Mouse (Mus musculus): ENCODE measurements at regions not wholly inside any gene's neighbourhood (a gene's known extent, or its start where the extent isn't known, plus 50 kb on each side); places are given as distances from the start of the nearest gene placed in this dataset.
"Not testable (repeated sequence)": the region's sequence is repeated elsewhere in the genome, so short reads cannot be mapped to it uniquely, and the experiment has no call there.

DNA sequence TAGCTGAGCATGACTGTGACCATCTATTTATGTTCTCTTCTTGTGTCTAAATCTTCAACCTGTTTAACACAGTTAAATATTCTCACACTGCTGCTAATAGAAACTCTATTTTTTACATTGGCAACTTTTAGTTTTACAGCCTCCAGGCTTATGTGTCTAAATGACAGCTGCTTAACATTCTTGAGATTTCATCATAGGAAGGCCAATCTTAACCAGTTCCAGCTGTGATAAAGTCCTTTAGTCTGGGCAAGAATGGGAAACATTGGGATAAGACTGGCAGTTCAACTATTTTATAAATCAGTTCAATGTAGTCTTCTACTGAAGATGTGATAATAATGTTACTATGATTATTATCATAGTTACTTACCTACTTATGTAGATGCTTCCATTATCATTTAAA, 308.9 kb upstream of the Adamts5 start:
- DNase-seq (ENCODE audit: low spot score in 2 of 2) = no peak

- no peak for DNase-seq (ENCODE audit: low spot score in 2 of 2)
These were observed 307.7 kb upstream of the Adamts5 start for GRCm38 (mm10) chr16:86209319-86209718.

GRCm38 (mm10) chr16:86189874-86190273, 288.2 kb upstream of the Adamts5 start:
- DNase-seq (ENCODE audit: low spot score in 2 of 2) = no peak

GRCm38 (mm10) chr16:86188966-86189365, 287.3 kb upstream of the Adamts5 start:
- DNase-seq (ENCODE audit: low spot score in 2 of 2) = no peak

DNA sequence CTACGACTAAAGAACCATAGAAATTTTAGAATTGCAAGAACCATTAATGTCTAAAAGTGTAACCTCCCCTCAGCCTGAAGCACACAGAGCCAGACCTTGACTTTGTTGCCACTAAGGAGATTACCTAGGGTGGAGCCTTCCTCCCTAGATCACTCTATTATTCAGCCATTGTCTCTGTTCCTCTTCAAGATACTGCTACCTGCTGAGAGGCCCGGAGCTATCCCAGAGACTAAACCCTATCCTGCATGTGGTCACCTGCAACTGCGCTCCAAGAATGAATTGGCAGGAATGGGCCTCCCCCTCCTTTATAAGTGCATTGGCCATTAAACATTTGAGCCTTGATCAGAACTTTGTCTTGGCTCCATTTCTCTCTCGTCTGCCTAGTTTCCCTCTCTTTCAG, 286.0 kb upstream of the Adamts5 start:
- not testable (repeated sequence) for DNase-seq (ENCODE audit: low spot score in 2 of 2)

DNA sequence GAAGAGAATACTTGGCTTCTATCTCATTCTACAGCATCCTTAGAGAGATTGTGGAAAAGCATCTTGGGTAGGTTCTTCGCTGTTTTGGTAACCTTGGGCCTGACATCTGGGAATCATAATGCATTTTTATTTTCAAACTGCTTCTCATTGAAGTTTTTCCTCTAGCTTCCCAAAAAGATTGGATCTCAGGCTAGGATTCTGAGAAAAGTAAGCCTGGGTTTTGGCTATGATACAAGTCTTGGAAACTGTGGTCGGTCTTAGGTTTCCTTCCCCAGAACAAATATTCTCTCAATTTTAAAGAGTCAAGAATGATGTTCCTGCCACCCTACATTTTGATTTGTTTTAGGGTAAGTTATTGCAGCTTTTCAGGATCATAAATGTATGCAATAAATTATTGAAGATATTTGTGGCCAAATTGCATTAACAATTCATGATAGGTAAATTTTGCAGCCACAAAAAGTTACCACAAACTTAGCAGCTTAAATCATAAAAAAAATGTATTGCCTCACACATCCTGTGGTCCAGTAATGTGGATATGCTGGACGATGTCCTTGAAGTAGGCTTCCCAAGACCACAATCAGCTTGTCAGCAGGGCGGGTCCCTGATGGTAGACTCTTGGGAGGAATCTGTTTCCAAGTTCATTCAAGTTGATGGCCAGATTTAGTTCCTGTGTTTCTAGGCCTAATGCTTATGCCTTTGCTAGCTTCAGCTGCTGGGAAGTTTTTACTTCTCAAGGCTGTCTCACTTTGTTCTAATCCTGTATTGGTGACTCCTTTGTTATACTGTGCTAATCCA, 257.6 kb upstream of the Adamts5 start:
- no peak for DNase-seq (ENCODE audit: low spot score in 2 of 2)

GRCm38 (mm10) chr16:86138171-86138570, 236.5 kb upstream of the Adamts5 start:
- DNase-seq (ENCODE audit: low spot score in 2 of 2) = no peak

GRCm38 (mm10) chr16:86136169-86136568, 234.5 kb upstream of the Adamts5 start:
- no peak for DNase-seq (ENCODE audit: low spot score in 2 of 2)

DNA sequence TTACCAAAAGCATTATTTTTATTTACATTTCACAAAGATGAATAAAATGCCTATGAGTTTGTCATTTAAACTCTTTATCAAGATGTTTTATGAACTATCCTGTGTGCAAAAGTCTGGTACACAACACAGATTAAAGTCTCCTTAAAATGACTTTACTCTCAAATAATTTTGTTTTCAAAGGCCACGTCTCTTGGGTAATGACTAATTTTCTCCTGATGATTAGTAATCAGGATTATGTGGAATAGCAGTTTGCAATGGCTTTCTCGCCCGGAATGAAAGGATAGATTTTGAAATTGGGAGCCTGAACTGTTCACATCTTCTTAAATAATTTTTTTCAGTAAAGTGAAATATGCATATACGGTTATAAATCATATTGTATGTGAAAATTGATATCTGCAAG, 225.8 kb upstream of the Adamts5 start:
- no peak for DNase-seq (ENCODE audit: low spot score in 2 of 2)

GRCm38 (mm10) chr16:86124182-86124581, 222.6 kb upstream of the Adamts5 start:
- no peak for DNase-seq (ENCODE audit: low spot score in 2 of 2)

DNA sequence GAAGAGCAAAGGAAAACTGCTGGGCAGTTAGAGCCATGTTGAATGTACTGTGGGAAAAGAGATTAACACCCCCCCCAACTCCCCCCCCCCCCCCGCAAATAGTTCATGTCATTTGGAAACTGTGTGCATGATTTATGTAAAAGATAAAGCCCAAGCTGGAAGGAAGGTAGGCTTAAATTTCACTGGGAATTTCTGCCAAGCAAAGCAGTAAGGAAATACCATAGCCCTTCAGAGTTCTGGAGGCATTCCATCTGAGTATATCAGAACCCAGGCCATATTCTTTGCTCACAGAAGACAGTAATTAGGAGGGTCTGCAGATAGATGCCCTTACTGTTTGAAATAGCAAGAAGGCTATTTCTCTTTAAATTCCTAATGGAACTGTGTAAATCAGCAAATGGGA, 221.3 kb upstream of the Adamts5 start:
- DNase-seq (ENCODE audit: low spot score in 2 of 2) = no peak

GRCm38 (mm10) chr16:86117959-86118358, 216.3 kb upstream of the Adamts5 start:
- DNase-seq (ENCODE audit: low spot score in 2 of 2) = no peak

DNA sequence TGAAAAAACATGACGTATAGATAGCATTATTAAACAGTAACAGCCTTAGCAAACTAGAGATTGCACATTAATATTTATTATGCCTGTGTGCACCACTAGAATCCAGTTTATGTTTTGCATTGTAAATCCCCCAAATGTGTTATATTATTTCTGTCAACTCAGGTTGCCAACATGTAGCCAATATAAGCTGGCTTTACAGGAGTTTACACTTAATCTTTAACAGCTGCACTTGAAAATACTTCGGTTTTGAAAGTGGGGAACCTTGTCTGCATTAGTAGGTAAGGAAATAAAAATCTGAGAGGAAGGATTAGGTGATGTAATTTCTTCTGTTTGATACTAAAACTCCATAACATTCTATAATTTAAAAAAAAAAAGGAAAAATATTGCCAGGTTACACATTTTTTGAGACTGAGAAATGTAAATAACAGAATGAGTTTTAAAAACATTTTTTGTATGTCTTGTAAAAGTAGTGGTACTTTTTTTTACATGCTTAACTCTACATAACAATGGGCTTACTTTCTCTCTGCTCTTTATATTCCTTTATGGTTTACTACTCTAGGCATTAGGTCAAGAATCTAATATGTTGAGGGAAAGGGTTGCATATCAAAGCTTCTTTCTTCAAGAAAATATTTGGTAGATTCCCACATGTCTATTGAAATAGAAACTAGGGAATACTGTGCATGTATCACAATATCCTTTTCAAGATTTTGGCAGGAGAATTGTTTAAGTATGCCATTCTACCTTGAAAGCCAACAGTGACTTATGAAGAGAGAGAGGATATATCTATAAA, 214.2 kb upstream of the Adamts5 start:
- DNase-seq (ENCODE audit: low spot score in 2 of 2) = no peak

GRCm38 (mm10) chr16:86094461-86094860, 192.8 kb upstream of the Adamts5 start:
- no peak for DNase-seq (ENCODE audit: low spot score in 2 of 2)

GRCm38 (mm10) chr16:86090175-86090574, 188.5 kb upstream of the Adamts5 start:
- DNase-seq (ENCODE audit: low spot score in 2 of 2) = no peak

GRCm38 (mm10) chr16:86087421-86087820, 185.8 kb upstream of the Adamts5 start:
- DNase-seq (ENCODE audit: low spot score in 2 of 2) = no peak

GRCm38 (mm10) chr16:86067628-86068364, 166.2 kb upstream of the Adamts5 start:
- DNase-seq (ENCODE audit: low spot score in 2 of 2) = no peak

GRCm38 (mm10) chr16:86060087-86060486, 158.5 kb upstream of the Adamts5 start:
- DNase-seq (ENCODE audit: low spot score in 2 of 2) = no peak

DNA sequence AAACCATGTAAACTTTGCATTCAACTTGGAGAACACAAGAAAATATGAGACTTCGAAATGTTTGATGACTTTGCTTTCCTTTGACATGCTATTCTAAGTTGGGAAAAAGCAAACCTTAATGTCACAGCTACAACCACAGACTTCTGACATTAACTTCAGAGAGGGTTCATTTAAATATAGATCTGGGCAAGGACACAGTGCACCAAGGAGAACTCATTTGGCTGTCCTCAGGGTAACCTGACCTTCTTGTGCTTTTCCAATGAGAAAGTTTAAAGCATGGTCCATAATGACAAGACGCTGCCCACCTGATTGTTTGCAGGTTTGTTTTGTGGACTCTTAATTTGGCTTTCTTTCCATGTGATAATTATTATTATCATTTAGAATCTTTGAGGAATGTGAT, 143.1 kb upstream of the Adamts5 start:
- no peak for DNase-seq (ENCODE audit: low spot score in 2 of 2)

- DNase-seq (ENCODE audit: low spot score in 2 of 2) = no peak
These were observed 133.1 kb upstream of the Adamts5 start for GRCm38 (mm10) chr16:86034772-86035171.

- no peak for DNase-seq (ENCODE audit: low spot score in 2 of 2)
These were observed 126.1 kb upstream of the Adamts5 start for GRCm38 (mm10) chr16:86027700-86028099.

GRCm38 (mm10) chr16:86015336-86015735, 113.7 kb upstream of the Adamts5 start:
- DNase-seq (ENCODE audit: low spot score in 2 of 2) = no peak

Data from layer of hippocampus, postnatal 10 days (tissue).